Mouse (Mus musculus): ENCODE measurements at regions not wholly inside any gene's neighbourhood (a gene's known extent, or its start where the extent isn't known, plus 50 kb on each side); places are given as distances from the start of the nearest gene placed in this dataset.

DNA sequence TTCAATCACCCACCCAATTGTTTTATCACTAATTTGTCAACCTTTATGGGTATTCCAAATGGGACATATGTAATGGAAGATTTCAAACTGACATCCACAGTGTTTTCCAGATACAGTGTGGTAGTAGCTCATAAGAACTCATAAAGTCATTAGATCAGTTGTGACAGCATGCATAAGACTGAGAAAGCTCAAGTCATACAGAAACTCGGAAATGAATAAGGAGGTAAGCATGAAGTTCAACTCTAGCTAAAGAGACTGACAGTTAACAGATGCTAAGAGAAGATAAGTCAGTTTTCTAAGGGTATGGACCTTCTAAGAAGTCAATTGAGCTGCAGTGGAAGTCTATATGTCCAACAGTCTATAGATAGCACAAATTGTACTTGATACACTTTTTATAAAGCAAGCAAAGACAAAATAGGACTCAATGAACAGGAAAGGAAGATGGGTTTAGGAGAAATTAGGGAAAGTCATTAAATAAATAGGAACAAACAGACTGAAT, 349.2 kb upstream of the Mef2c start:
- intact Hi-C loops (cut with DNase I) = no loop called here
- H3K27ac ChIP-seq = no peak overlapping the region
- no peak for TF ChIP-seq CTCF (IDR thresholded peaks at IDR 0.05)
- DNase-seq (ENCODE audit: extremely low spot score in 1 of 2, low spot score in 2 of 2) = no peak
- H3K4me3 ChIP-seq = no peak overlapping the region

DNA sequence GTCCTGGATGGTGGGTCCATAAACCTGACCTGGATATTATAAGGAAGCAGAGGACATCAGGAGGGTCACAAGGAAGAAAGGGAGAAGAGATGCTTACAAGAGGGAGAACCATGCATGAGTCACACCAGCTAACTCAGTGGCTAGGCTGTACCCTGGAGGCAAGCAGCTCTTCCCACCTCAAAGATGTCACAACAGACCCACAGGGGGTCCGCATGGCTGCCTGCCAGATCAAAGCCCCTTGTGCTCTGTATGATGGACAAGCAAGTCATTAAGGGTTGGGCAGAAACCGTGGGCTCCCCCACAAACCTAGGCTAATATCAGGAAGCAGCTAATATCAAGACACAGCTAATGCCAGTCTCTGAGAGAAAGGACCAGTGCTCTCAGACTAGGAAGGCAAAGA, 343.9 kb upstream of the Mef2c start:
- no peak overlapping the region for H3K4me3 ChIP-seq
- DNase-seq (ENCODE audit: extremely low spot score in 1 of 2, low spot score in 2 of 2) = no peak
- H3K27ac ChIP-seq = no peak overlapping the region
- intact Hi-C loops (cut with DNase I) = no loop called here
- TF ChIP-seq CTCF (IDR thresholded peaks at IDR 0.05) = no peak

DNA sequence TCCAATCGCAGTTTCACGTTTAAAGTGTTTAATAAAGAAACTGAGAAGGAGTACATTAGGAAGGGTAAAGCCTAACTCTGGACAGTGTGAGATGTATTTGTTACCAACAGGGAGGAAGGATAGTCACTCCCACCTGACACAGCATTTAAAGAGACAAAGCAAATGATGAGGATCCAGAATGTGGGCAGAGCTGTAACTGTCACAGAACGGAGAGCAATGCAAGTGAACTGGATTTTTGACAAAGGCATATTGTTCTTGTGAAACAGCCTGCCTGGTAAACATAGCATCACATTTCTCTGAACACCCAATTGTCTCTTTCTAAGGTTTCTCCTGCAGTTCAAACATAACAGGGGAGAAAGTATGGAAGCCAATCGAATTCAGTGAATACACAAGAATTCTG, 341.1 kb upstream of the Mef2c start:
- H3K27ac ChIP-seq = no peak overlapping the region
- intact Hi-C loops (cut with DNase I) = no loop called here
- no peak overlapping the region for H3K4me3 ChIP-seq
- no peak for DNase-seq (ENCODE audit: extremely low spot score in 1 of 2, low spot score in 2 of 2)
- no peak for TF ChIP-seq CTCF (IDR thresholded peaks at IDR 0.05)

DNA sequence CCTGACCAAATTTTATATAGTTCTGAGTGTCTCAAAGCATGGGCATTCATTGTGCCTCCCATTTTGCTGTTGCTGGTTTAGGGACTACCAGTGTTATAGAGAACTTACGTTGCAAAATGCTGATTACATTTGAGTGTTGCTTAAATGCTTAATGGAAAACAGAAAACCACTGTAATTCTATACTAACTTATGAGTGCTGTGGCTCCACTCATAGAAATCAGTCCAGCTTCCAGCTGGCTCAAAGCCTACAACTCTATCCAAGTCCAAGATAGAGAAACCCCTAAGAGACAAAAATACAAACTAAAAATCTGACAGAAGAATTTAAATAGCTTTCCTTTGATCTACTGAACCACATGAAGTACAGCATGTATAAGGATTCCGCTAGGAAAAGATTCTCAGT, 328.7 kb upstream of the Mef2c start:
- Histone ChIP-seq H3K4me3 (no peak overlapping the region), H3K27ac (no peak overlapping the region)
- intact Hi-C loops (cut with DNase I) = no loop called here
- DNase-seq (ENCODE audit: extremely low spot score in 1 of 2, low spot score in 2 of 2) = no peak
- no peak for TF ChIP-seq CTCF (IDR thresholded peaks at IDR 0.05)

DNA sequence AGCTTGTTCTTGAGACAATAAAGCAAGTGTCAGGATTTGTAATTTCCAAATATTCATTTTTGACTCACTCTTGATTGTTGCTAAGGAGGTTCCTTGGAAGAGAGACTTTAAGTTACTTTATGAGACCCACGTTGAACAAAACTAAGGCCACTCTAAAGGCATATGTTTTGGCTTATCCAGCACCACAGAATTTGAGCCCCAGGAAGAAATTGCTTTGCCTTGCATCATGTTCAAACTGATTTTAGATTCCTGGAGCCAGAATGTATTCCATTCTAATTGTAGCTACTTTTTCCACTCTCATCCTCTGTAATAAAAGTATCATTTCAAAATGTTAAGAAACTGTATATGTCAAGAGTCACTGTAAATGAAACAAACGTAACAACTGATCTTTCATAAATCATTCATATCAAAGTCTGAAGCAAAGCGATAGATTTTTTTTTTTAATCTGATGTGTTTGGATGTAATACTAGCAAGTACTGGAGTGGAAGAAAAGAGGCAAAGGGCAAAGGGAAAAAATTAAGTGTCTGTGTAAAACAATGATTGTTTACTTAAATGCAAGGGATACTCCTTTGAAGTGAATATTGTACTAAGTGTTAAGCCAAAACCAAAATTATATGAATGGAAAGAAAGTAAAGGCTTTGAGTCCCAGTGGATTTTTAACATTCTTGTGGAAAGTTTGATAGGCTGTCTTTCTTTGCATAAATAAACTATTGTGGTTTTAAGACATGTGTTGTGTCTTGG, 301.7 kb upstream of the Mef2c start:
- DNase-seq (ENCODE audit: extremely low spot score in 1 of 2, low spot score in 2 of 2) = no peak
- intact Hi-C loops (cut with DNase I) = no loop called here
- Histone ChIP-seq H3K4me3 (no peak overlapping the region), H3K27ac (no peak overlapping the region)
- TF ChIP-seq CTCF (IDR thresholded peaks at IDR 0.05) = no peak

DNA sequence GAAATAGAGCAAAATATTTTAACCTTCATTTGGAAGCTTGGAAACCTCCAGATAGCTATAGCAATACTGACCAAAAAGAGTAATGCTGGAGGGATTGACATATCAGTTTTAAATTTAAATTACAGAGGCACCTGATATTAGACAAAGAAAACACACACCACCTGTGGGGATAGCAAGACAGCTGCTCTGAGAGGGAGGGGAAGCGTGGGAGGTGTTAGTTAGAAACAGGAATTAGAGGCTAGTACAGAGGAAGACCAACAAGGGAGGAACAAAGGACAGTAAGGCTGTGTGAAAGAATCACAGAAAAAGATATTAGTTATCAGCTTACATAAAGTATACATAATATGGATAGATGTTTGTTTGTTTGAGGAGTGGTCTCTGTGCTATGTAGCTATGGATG, 297.2 kb upstream of the Mef2c start:
- no peak for TF ChIP-seq CTCF (IDR thresholded peaks at IDR 0.05)
- Histone ChIP-seq H3K27ac (no peak overlapping the region), H3K4me3 (no peak overlapping the region)
- no peak for DNase-seq (ENCODE audit: extremely low spot score in 1 of 2, low spot score in 2 of 2)
- intact Hi-C loops (cut with DNase I) = no loop called here

DNA sequence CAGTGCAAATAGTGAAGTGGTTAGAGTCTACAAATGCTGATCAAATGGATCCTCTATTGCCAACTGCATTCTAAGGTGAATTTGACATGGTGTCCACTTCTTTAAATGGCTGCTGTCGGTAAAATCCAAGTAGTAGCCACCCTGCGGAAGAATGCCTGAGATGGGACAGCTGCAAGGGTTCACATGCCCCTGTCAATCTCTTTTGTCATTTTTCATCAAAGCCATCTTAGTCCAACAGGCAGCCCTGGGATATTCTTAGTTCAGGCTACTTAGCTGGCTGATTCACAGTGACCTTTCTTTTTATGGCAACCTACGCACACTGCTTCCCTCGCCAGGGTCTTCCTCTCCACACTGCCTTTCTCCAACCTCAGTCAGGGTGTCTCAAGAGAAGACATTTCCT, 296.3 kb upstream of the Mef2c start:
- Histone ChIP-seq H3K27ac (no peak overlapping the region), H3K4me3 (no peak overlapping the region)
- intact Hi-C loops (cut with DNase I) = no loop called here
- no peak for DNase-seq (ENCODE audit: extremely low spot score in 1 of 2, low spot score in 2 of 2)
- no peak for TF ChIP-seq CTCF (IDR thresholded peaks at IDR 0.05)

DNA sequence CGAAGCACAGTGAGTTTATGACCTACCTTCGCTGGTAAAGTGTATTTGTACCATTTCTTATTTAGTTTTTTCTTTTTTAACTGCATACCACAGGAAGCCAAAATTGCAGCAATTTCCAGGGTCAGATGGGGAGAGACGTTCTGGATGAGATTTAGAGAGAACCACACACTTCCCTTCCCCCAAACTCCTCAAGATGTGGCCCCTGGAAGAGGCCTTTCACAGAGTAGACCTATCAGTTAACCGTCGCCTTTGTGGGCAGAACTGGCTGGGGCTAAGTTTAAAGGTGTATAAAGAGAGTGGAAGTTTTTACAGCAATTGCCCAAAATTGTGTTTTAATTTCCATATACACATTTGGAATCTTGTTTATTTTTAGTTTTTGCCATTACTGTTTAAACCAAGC, 295.7 kb upstream of the Mef2c start:
- TF ChIP-seq CTCF (IDR thresholded peaks at IDR 0.05) = no peak
- H3K4me3 ChIP-seq = no peak overlapping the region
- intact Hi-C loops (cut with DNase I) = no loop called here

DNA sequence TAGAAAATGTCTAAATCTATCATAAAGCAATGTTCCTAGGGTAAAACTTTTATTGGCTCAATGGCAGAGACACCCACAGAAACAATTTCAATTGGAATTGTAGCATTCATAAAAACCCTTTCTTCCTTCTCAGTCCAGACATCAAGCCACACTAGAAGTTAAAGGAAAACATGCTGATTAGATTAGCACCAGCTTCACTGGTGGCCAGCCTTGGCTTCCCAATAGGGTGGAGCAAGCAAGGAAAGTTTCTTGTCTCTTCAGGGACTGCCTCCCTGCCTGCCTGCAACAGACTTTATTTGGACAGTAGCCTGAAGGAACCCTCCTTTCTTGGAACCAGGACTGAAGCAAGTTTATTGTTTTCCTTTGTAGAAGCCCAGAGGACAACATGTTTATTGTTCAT, 289.0 kb upstream of the Mef2c start:
- no peak overlapping the region for H3K27ac ChIP-seq
- DNase-seq (ENCODE audit: extremely low spot score in 1 of 2, low spot score in 2 of 2) = no peak
- intact Hi-C loops (cut with DNase I) = no loop called here
- TF ChIP-seq CTCF (IDR thresholded peaks at IDR 0.05) = no peak
- H3K4me3 ChIP-seq = no peak overlapping the region

More for the DNA sequence above, 295.7 kb upstream of the Mef2c start:
- no peak overlapping the region for H3K27ac ChIP-seq
- no peak for DNase-seq (ENCODE audit: extremely low spot score in 1 of 2, low spot score in 2 of 2)

DNA sequence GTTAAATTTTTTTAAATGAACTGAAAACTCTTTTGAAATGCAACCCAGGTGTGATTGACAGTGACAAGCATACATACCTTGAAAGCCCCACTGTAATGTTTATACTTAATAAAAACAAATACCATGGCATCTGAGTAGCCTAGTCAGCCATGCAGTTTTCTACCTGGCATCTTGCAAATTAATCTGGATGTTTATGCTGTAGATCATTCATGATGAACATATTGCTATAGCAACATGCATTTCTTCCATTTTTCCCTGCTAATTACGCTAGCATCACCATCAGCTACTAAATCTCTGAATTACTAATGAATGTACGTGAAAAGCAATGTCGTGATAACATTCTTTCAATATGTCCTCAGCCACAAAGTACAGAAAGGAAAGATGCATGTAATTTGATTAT, 287.4 kb upstream of the Mef2c start:
- no peak for TF ChIP-seq CTCF (IDR thresholded peaks at IDR 0.05)
- intact Hi-C loops (cut with DNase I) = no loop called here
- H3K4me3 ChIP-seq = no peak overlapping the region
- DNase-seq (ENCODE audit: extremely low spot score in 1 of 2, low spot score in 2 of 2) = no peak
- H3K27ac ChIP-seq = no peak overlapping the region

DNA sequence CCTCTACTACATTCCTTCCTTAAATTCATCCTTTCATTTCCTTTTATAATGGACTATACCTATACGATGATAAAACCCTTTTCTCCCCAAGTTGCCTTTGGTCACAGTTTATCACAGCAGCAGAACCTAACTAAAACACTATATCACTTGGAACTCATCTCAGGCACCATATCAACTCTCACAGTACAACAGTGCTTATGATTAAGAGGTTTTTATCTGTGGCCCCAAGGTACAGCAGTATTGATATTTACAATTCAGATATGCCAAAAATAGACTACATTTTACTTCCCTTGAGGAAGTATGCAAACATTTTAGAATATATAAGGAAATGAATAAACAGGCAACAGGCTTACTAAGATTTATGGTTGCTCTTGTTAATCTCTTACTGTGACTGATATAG, 251.4 kb upstream of the Mef2c start:
- intact Hi-C loops (cut with DNase I) = no loop called here
- DNase-seq (ENCODE audit: extremely low spot score in 1 of 2, low spot score in 2 of 2) = no peak
- no peak for TF ChIP-seq CTCF (IDR thresholded peaks at IDR 0.05)

DNA sequence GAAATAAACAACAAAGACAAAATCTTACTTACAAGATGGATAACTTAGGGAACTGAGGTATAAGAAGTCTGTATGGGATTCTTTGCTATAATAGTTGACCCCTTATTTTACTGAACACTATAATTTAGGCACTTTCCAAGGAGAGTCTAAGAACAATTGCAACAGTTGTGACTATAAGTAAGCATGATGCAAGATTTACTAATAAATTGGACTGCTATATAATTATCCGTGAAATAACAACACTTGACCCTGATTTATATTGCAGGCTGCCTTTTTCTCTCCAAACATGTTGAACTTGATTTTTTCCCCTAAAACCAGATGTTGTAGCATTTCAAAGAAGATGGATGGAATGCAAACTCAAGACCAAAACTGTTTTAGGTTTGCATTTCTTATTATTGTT, 237.2 kb upstream of the Mef2c start:
- intact Hi-C loops (cut with DNase I) = no loop called here
- no peak overlapping the region for H3K27ac ChIP-seq
- no peak for DNase-seq (ENCODE audit: extremely low spot score in 1 of 2, low spot score in 2 of 2)
- no peak for TF ChIP-seq CTCF (IDR thresholded peaks at IDR 0.05)
- H3K4me3 ChIP-seq = no peak overlapping the region

More for the DNA sequence above, 251.4 kb upstream of the Mef2c start:
- no peak overlapping the region for H3K27ac ChIP-seq
- no peak overlapping the region for H3K4me3 ChIP-seq

DNA sequence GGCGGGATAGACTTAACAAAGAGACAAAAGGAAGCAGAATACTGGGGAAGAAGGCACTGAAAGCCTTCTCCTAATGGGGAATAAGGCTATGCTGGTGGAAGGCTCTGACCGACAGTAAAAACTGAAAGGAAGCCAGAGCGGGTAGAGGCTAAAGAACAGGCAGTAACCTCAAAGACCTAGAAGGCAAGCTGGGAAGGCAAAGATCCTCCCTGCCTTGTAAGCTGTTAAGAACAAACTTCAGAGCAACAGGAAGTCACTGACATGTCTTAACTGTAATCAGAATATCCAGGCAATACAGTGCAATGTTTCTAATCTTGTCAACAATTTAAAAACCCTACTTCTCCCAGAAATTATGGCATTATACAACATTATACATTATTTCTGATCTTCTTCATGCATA, 235.2 kb upstream of the Mef2c start:
- intact Hi-C loops (cut with DNase I) = no loop called here

More for the DNA sequence above, 235.2 kb upstream of the Mef2c start:
- no peak overlapping the region for H3K27ac ChIP-seq
- TF ChIP-seq CTCF (IDR thresholded peaks at IDR 0.05) = no peak
- no peak for DNase-seq (ENCODE audit: extremely low spot score in 1 of 2, low spot score in 2 of 2)
- no peak overlapping the region for H3K4me3 ChIP-seq
